Mouse (Mus musculus): ENCODE results near the gene Ptprm.

The Ptprm gene

GRCm38 (mm10) chr17:67355251-67355650 is 994 bp upstream of the Ptprm start:
- peaks cover 2% of the 10 kb centered on the region; the same call in 1 of the 2 replicates for H3K27me3 ChIP-seq (ENCODE audit: control insufficient read depth, insufficient read depth, low read length, poor library complexity, severe bottlenecking)

GRCm38 (mm10) chr17:67353796-67354450 is 334 bp downstream of the Ptprm start:
- Histone ChIP-seq H3K27me3 (ENCODE audit: control insufficient read depth, insufficient read depth, low read length, poor library complexity, severe bottlenecking) (peaks cover 2% of the 10 kb centered on the region; the same call in 1 of the 2 replicates), H3K36me3 (ENCODE audit: control insufficient read depth, insufficient read depth, low read length, poor library complexity, severe bottlenecking) (no peaks in the 10 kb centered on the region)
- DNase-seq (ENCODE audit: low read depth, low spot score), result no peak

More at GRCm38 (mm10) chr17:67355251-67355650, 994 bp upstream of the Ptprm start:
- no peak for DNase-seq (ENCODE audit: low read depth, low spot score)
- no peaks in the 10 kb centered on the region for H3K36me3 ChIP-seq (ENCODE audit: control insufficient read depth, insufficient read depth, low read length, poor library complexity, severe bottlenecking)

- peaks cover 2% of the 10 kb centered on the region; the same call in 1 of the 2 replicates for H3K27me3 ChIP-seq (ENCODE audit: control insufficient read depth, insufficient read depth, low read length, poor library complexity, severe bottlenecking)
- no peaks in the 10 kb centered on the region for H3K36me3 ChIP-seq (ENCODE audit: control insufficient read depth, insufficient read depth, low read length, poor library complexity, severe bottlenecking)
- DNase-seq (ENCODE audit: low read depth, low spot score), result no peak
These were observed 1.1 kb downstream of the Ptprm start for GRCm38 (mm10) chr17:67352956-67353795.

- DNase-seq (ENCODE audit: low read depth, low spot score), result no peak
- Histone ChIP-seq H3K36me3 (ENCODE audit: control insufficient read depth, insufficient read depth, low read length, poor library complexity, severe bottlenecking) (no peaks in the 10 kb centered on the region), H3K27me3 (ENCODE audit: control insufficient read depth, insufficient read depth, low read length, poor library complexity, severe bottlenecking) (peaks cover 2% of the 10 kb centered on the region; the same call in 1 of the 2 replicates)
These were observed 2.8 kb downstream of the Ptprm start for GRCm38 (mm10) chr17:67351423-67351822.

- no peak for DNase-seq (ENCODE audit: low read depth, low spot score)
- Histone ChIP-seq H3K36me3 (ENCODE audit: control insufficient read depth, insufficient read depth, low read length, poor library complexity, severe bottlenecking) (no peaks in the 10 kb centered on the region), H3K27me3 (ENCODE audit: control insufficient read depth, insufficient read depth, low read length, poor library complexity, severe bottlenecking) (no peaks in the 10 kb centered on the region)
These were observed 3.7 kb downstream of the Ptprm start for GRCm38 (mm10) chr17:67350536-67350935.

GRCm38 (mm10) chr17:67349594-67349993 is 4.7 kb downstream of the Ptprm start:
- no peaks in the 10 kb centered on the region for H3K36me3 ChIP-seq (ENCODE audit: control insufficient read depth, insufficient read depth, low read length, poor library complexity, severe bottlenecking)
- H3K27me3 ChIP-seq (ENCODE audit: control insufficient read depth, insufficient read depth, low read length, poor library complexity, severe bottlenecking), result no peaks in the 10 kb centered on the region

GRCm38 (mm10) chr17:67346921-67347320 is 7.3 kb downstream of the Ptprm start:
- Histone ChIP-seq H3K27me3 (ENCODE audit: control insufficient read depth, insufficient read depth, low read length, poor library complexity, severe bottlenecking) (no peaks in the 10 kb centered on the region), H3K36me3 (ENCODE audit: control insufficient read depth, insufficient read depth, low read length, poor library complexity, severe bottlenecking) (no peaks in the 10 kb centered on the region)
- DNase-seq (ENCODE audit: low read depth, low spot score), result no peak

More at GRCm38 (mm10) chr17:67349594-67349993, 4.7 kb downstream of the Ptprm start:
- no peak for DNase-seq (ENCODE audit: low read depth, low spot score)

- H3K36me3 ChIP-seq (ENCODE audit: control insufficient read depth, insufficient read depth, low read length, poor library complexity, severe bottlenecking), result no peaks in the 10 kb centered on the region
- DNase-seq (ENCODE audit: low read depth, low spot score), result no peak
- H3K27me3 ChIP-seq (ENCODE audit: control insufficient read depth, insufficient read depth, low read length, poor library complexity, severe bottlenecking), result no peaks in the 10 kb centered on the region
These were observed 9.1 kb downstream of the Ptprm start for GRCm38 (mm10) chr17:67345157-67345556.

- no peak for DNase-seq (ENCODE audit: low read depth, low spot score)
- Histone ChIP-seq H3K27me3 (ENCODE audit: control insufficient read depth, insufficient read depth, low read length, poor library complexity, severe bottlenecking) (no peaks in the 10 kb centered on the region), H3K36me3 (ENCODE audit: control insufficient read depth, insufficient read depth, low read length, poor library complexity, severe bottlenecking) (no peaks in the 10 kb centered on the region)
These were observed 10.8 kb downstream of the Ptprm start for GRCm38 (mm10) chr17:67343471-67343870.

GRCm38 (mm10) chr17:67343006-67343405 is 11.3 kb downstream of the Ptprm start:
- Histone ChIP-seq H3K36me3 (ENCODE audit: control insufficient read depth, insufficient read depth, low read length, poor library complexity, severe bottlenecking) (no peaks in the 10 kb centered on the region), H3K27me3 (ENCODE audit: control insufficient read depth, insufficient read depth, low read length, poor library complexity, severe bottlenecking) (no peaks in the 10 kb centered on the region)
- no peak for DNase-seq (ENCODE audit: low read depth, low spot score)

GRCm38 (mm10) chr17:67340362-67340761 is 13.9 kb downstream of the Ptprm start:
- Histone ChIP-seq H3K36me3 (ENCODE audit: control insufficient read depth, insufficient read depth, low read length, poor library complexity, severe bottlenecking) (no peaks in the 10 kb centered on the region), H3K27me3 (ENCODE audit: control insufficient read depth, insufficient read depth, low read length, poor library complexity, severe bottlenecking) (no peaks in the 10 kb centered on the region)
- no peak for DNase-seq (ENCODE audit: low read depth, low spot score)

- Histone ChIP-seq H3K36me3 (ENCODE audit: control insufficient read depth, insufficient read depth, low read length, poor library complexity, severe bottlenecking) (no peaks in the 10 kb centered on the region), H3K27me3 (ENCODE audit: control insufficient read depth, insufficient read depth, low read length, poor library complexity, severe bottlenecking) (no peaks in the 10 kb centered on the region)
- no peak for DNase-seq (ENCODE audit: low read depth, low spot score)
These were observed 14.7 kb downstream of the Ptprm start for GRCm38 (mm10) chr17:67339569-67339968.

- no peaks in the 10 kb centered on the region for H3K27me3 ChIP-seq (ENCODE audit: control insufficient read depth, insufficient read depth, low read length, poor library complexity, severe bottlenecking)
- no peaks in the 10 kb centered on the region for H3K36me3 ChIP-seq (ENCODE audit: control insufficient read depth, insufficient read depth, low read length, poor library complexity, severe bottlenecking)
- no peak for DNase-seq (ENCODE audit: low read depth, low spot score)
These were observed 19.9 kb downstream of the Ptprm start for GRCm38 (mm10) chr17:67334310-67334709.

GRCm38 (mm10) chr17:67329435-67329834 is 24.8 kb downstream of the Ptprm start:
- no peaks in the 10 kb centered on the region for H3K27me3 ChIP-seq (ENCODE audit: control insufficient read depth, insufficient read depth, low read length, poor library complexity, severe bottlenecking)
- no peak for DNase-seq (ENCODE audit: low read depth, low spot score)
- no peaks in the 10 kb centered on the region for H3K36me3 ChIP-seq (ENCODE audit: control insufficient read depth, insufficient read depth, low read length, poor library complexity, severe bottlenecking)

- Histone ChIP-seq H3K27me3 (ENCODE audit: control insufficient read depth, insufficient read depth, low read length, poor library complexity, severe bottlenecking) (no peaks in the 10 kb centered on the region), H3K36me3 (ENCODE audit: control insufficient read depth, insufficient read depth, low read length, poor library complexity, severe bottlenecking) (no peaks in the 10 kb centered on the region)
- DNase-seq (ENCODE audit: low read depth, low spot score), result no peak
These were observed 29.8 kb downstream of the Ptprm start for GRCm38 (mm10) chr17:67324499-67324832.

Measured in splenic B cell, adult 2 months (primary cell).